Mouse (Mus musculus) telencephalon, adult 2 months (tissue): ENCODE results near the gene Scarb1.
A peak's percentile ranks its signal among the peaks of the same experiment; 100 is the strongest.
"Not testable (repeated sequence)": the region's sequence is repeated elsewhere in the genome, so short reads cannot be mapped to it uniquely, and the experiment has no call there.

ENCODE experiments used
- DNase-seq: peaks from one replicate; pipeline ENCODE4 v3.0.0-alpha.2; 2011; ENCODE audit warnings: low read depth, low spot score

Scarb1 gene

DNA sequence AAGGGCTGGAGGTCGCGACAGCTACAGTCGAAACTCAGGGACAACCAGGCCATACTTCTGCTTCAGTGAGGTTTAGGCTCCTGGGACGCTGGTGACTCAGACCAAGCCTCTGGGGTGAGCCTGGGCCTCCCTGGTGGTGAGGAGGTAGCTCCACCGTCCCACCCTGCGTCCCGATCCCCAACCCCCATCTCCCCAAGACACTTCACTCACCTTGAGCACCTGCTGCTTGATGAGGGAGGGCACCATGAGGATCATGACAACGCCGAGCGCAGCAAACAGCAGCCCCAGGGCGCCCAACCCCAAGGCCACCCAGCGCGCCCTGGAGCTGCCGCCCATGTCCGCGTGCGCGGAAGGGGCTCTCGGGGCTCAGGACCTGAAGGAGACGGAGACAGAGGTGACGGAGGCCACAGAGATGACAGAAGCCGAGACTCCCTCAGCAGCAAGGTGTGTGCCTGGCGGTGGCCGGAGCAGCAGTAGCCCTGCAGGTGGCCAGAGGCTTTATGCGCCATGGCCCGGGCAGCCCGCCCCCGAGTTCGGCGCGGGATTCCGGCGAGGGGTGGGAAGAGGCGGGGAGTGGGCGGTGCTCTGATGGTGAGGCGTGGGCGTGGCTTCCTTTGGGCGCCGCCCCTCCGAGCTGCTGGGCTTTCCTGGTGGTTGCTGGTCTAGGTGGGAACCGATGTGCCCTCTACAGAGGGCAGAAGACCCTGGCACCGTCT lies at the start of gene Scarb1:
TSS of gene Scarb1 (minus strand) at position 548 of the 716 bp plus-strand sequence.
- DNase-seq: no peak

- DNase-seq: peak; percentile 90
Observed at GRCm38 (mm10) chr5:125389579-125390441, 48.9 kb upstream of the Scarb1 start, which contains the start of gene Ubc. Ubc (minus strand) TSS chr5:125390202.

- no peak for DNase-seq
Observed at GRCm38 (mm10) chr5:125389131-125389578, 48.3 kb upstream of the Scarb1 start, which contains the start of gene Gm10382. Gm10382 (plus strand) TSS chr5:125389322.

DNA sequence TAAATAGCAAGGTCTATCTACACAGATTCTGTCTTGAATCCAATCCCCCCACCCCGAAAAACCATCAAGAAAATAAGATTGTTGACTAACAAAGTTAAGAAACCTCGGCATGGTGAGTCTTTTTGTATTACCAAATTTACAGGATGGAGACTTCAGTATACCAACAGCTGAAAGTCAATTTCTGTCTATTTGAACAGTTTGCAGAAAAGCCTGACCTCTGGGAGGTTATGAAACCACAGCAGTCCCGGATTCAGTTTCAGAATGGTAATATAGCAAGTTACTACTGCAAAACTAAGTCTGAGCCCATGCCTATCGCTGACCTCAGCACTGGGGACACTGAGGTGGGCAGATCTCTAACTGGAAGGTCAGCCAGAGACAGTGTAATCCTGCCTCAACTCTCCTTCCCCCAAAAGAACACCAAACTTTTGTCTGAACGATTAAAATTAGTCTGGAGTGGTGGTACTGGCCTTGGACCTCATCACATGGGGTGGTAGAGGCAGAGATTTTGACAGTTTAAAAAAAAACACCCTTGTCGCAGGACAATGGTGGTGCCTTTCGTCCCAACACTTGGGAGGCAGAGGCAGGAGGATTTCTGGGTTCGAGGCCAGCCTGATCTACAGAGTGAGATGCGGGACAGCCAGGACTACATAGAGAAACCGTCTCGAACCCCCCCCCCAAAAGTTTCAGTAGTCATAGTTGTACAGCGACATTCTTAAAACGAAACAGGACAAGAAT lies 47.6 kb upstream of the Scarb1 start:
- DNase-seq: no peak

DNA sequence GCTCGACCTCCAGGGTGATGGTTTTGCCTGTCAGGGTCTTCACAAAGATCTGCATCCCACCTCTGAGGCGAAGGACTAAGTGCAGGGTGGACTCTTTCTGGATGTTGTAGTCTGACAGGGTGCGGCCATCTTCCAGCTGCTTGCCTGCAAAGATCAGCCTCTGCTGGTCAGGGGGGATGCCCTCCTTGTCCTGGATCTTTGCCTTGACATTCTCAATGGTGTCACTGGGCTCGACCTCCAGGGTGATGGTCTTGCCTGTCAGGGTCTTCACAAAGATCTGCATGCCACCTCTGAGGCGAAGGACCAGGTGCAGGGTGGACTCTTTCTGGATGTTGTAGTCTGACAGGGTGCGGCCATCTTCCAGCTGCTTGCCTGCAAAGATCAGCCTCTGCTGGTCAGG lies 46.4 kb upstream of the Scarb1 start:
- DNase-seq: not testable (repeated sequence)

- DNase-seq: no peak
Observed at GRCm38 (mm10) chr5:125385215-125385940, 44.5 kb upstream of the Scarb1 start.

DNA sequence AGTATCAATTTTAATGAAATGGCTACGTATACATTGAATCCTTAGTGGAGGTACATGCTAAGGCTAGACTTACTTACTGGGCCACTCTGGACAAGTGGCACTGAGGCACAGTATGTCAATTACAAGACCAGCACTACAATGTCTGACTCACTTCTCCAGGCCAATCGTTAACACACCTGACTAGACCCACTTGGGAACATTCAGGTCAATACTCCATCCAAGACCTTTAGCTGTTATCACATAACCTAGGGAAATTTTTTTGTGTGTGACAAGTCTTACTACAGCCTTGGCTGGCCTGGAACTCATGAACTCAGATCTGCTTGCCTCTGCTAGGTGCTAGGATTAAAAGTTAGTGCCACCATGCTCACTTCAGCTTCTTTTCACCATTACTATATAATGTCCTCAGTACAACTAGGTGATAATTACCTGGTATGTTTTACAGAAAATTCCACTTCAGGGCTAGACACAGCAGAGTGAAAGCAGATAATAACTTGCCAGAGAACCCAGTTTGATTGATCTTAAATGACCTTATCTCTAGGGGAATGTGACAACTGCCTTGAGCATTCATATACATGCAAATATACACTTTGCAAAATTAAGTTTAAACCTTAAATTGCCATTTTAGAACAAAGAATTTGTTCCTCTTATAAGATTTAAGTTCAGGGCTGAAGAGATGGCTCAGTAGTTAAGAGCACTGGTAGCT lies 43.8 kb upstream of the Scarb1 start:
- DNase-seq: no peak

GRCm38 (mm10) chr5:125383637-125384420 lies 42.9 kb upstream of the Scarb1 start:
- no peak for DNase-seq

DNA sequence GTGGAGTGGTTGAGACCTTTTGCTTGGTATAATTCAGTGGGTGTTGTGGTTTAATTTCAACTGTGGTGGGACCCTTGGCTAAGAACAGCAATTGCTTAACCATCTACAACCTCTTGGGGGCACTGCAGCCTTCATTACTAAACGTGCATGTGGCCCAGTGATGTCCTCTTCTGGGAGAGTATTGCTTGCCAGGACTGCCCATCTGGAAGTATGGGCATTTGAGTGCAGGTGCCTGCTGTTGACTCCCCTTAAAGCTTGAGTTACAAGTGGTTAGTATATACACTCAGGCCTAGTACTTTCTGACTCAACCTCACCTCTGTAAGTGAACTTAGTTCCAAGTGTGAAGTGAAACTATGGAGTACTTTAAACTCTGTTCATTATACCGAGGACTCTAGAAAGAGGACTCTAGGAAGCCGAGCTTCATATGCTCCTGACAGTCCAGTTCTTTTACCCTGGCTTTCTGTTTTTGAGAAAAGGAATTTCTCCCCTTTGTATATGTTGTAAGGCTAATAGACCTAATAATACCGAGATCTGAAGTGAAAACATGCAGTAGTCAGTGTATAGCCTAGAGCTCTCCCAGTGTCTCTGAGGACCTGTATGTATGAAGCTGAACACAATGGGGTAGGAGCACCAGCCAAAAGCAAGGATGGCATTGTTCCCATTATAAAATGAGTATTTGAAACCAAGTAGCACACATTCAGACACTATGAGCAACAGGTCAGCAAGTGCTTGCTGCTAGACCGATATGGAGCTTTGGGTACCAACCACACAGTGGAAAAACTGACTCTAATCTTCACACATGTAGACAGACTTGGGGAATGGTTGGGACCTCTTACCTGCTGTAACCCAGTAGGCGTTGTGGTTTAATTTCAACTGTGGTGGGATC lies 42.0 kb upstream of the Scarb1 start:
- DNase-seq: no peak

DNA sequence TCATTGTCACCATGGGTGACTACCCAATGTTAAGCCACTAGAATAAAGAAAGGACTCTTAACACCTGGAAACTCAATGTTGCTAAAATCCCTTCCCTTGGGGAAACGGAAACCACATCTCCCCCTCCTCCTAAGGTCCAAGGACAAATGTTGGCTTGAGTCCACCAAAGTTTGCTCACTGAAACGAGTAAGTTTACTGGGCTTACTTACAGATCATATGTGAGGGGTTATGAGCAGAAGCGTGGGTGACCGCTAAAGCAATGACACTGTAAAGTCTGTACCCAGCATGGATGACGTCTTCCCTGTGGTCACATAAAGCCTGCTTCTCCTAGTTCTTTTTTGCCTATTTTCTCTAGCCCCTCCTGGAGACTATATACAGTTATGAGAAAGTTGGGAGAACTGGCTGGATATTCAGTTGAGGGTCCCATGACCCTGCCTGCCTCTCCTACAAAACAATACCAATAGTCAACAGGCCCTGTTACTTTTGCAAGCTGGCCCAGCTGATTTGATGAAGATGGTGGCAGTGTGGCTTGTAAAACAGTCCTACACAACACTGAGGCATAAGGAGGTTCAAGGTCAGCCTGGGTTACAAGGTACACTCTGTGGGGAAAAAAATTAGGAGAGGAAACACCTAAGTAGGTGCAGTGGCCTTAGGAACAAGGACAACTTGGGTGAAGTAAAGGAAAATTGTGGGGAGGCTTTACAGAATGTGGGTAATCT lies 41.2 kb upstream of the Scarb1 start:
- DNase-seq: no peak

- no peak for DNase-seq
Observed at GRCm38 (mm10) chr5:125378919-125379318, 38.0 kb upstream of the Scarb1 start.

DNA sequence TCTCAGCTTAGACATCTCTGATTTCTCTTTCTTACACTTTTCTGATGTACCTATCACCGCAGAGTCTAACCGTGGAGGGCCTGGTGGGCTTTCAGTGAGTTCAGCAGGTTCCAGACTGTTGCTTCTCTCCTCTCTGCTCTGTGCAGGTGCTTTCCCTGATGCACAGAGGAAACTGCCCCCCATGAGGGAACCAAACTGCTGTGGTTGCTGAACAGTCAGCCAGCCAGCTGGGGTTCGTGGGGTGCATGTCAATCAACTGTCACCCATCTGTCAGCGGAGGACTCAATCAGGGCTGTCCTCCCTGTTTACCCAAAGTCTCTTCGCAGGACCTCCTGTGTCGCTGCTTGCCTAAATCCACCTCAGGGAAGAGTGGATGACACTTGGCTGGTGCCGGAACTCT lies 36.3 kb upstream of the Scarb1 start:
- DNase-seq: no peak

- DNase-seq: no peak
Observed at GRCm38 (mm10) chr5:125375871-125376270, 35.0 kb upstream of the Scarb1 start.

- no peak for DNase-seq
Observed at GRCm38 (mm10) chr5:125372027-125372426, 31.1 kb upstream of the Scarb1 start.

GRCm38 (mm10) chr5:125370950-125371693 lies 30.2 kb upstream of the Scarb1 start:
- no peak for DNase-seq

DNA sequence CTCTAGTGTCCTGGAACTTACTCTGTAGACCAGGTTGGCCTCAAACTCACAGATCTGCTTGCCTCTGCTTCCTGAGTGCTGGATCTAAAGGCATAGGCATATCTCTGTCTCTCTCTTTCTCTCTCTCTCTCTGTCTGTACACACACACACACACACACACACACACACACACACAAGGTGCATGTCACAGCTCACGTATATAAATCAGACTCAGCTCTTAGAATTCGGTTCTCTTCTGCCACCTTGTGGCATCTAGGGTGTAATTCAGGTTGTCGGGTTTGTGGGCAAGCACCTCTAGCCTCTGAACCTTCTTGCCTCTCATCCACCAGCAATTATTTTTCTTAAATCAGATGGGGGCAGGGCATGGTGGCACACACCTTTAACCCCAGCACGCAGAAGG lies 27.7 kb upstream of the Scarb1 start:
- DNase-seq: no peak

DNA sequence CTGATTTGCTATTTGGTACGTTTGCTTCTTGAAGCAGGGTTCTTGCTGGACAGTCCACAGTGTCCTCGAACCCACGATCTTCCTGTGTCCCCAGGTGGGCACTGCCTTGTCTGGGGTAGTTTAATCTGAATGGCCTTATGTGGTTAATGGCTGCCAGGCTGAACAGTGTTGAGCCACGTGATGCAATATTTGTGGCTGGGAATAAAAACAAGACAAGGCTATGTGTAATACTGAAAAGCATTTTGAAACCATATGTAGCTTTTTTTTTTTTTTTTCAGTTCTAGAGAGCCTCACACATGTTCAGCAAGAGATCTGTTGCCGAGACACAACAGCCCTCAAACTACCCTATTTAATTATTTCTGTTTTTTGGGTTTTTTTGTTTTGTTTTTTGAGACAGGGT lies 27.3 kb upstream of the Scarb1 start:
- DNase-seq: no peak
